Mouse (Mus musculus): Measurements from ENCODE around the gene Gm17087.

DNA sequence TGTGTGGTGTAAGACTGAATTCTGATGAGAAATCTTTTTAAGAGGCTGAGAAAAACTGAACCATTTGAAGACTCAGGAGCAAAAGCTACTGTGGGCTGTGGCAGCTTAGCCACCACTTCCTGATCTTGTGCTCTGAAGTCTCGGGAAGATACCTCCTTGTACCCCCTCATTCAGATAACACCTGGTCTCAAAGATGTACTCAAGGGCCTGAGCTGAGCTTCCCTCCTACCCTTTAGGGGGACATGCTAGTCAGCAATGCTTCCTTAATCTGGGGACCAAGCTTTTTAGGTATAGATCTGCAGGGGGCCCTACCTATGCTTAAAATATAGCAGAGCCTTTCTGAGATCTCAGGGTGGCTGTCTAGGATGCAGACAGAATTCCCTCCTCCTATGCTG lies 3.9 kb downstream of the Gm17087 start:
- TF ChIP-seq CTCF (IDR thresholded peaks at IDR 0.05; ENCODE audit: low read depth) (no peak), EP300 (IDR thresholded peaks at IDR 0.05; ENCODE audit: low read depth) (no peak)

Measured in heart, postnatal 0 days (tissue).